Comparison of ENCODE assay signal across 8 mouse cellular contexts in the genomic region with DNA sequence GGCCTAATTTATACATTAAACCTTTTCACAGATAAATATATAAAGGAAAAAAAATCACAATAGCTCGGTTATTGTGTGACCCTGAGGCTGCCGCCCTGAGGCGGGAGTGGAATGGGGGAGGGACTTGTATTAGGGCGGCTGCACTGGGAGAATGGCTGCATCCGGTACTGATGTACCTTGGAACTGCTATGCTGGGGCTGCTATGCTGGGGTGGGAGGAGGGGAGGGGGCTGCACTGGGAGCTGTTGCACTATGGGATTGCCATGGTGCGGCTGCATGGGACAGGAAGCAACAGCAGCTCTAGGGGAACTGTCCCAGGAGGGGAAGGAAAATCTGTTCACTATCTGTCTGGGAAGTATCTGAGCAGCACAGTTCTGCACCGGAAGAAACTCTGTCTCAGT. TPM values are rescaled to one million over a fixed set of nuclear protein-coding genes. Genes with fewer than 3 reads are reported as not detected.
DNase-seq lines count a peak whose midpoint lies in the region; ATAC-seq lines count a peak whose summit lies in the region.

No protein-coding gene starts in this region.

- H3K4me1 ChIP-seq in heart, embryonic 10.5 days: peaks cover 52% of the 10 kb centered on the region
- peaks cover 44% of the 10 kb centered on the region for H3K4me1 ChIP-seq in intestine, embryonic 15.5 days (replicated peaks)
- H3K4me1 ChIP-seq in stomach, embryonic 14.5 days (ENCODE audit: control insufficient read depth, insufficient read depth, low read length): peaks cover 30% of the 10 kb centered on the region

- WGBS in heart, embryonic 10.5 days: 33% methylated on average over 7 of the region's 7 CpGs
- WGBS in intestine, embryonic 15.5 days: 22% methylated on average over 7 of the region's 7 CpGs
- WGBS in stomach, embryonic 14.5 days: 29% methylated on average over 7 of the region's 7 CpGs

- no peak for DNase-seq in heart, embryonic 10.5 days (ENCODE audit: low spot score)
- DNase-seq in heart, adult 8-10 months (ENCODE audit: low spot score): no peak
- DNase-seq in lung, postnatal 10 days: peak; percentile 52
- DNase-seq in lung, adult 18-20 months: no peak
- DNase-seq in layer of hippocampus, postnatal 14 days (ENCODE audit: low spot score in 2 of 2): no peak
- DNase-seq in urinary bladder, postnatal 14 days (ENCODE audit: low spot score): no peak

- H3K9ac ChIP-seq in intestine, embryonic 15.5 days: no peak overlapping the region
- H3K9ac ChIP-seq in stomach, embryonic 14.5 days (replicated peaks; ENCODE audit: low read depth, low read length): no peak overlapping the region; the same call in 1 of the 2 replicates

- H3K4me2 ChIP-seq in intestine, embryonic 15.5 days (replicated peaks): no peak overlapping the region; the same call in 1 of the 2 replicates
- H3K4me2 ChIP-seq in stomach, embryonic 14.5 days (replicated peaks; ENCODE audit: low read depth, low read length): 0 out of 2 replicates have a peak overlapping the region, but pooled peaks have one; percentile 1

- no peak overlapping the region for H3K4me3 ChIP-seq in heart, embryonic 10.5 days
- no peak overlapping the region for H3K4me3 ChIP-seq in intestine, embryonic 15.5 days (replicated peaks)
- no peak overlapping the region for H3K4me3 ChIP-seq in stomach, embryonic 14.5 days (ENCODE audit: low read depth, low read length)

- H3K27ac ChIP-seq in heart, embryonic 10.5 days: peak overlapping the region; percentile 95; the same call in 1 of the 2 replicates
- H3K27ac ChIP-seq in intestine, embryonic 15.5 days: peak overlapping the region; percentile 30; the same call in 1 of the 2 replicates
- peak overlapping the region; percentile 58; the same call in 1 of the 2 replicates for H3K27ac ChIP-seq in stomach, embryonic 14.5 days (ENCODE audit: low read length)

- no peak for ATAC-seq in intestine, embryonic 15.5 days
- no peak; the same call in 1 of the 2 replicates for ATAC-seq in stomach, embryonic 14.5 days (ENCODE audit: insufficient number of reproducible peaks, insufficient read depth, low FRiP score, low read depth)

- H3K9me3 ChIP-seq in heart, embryonic 10.5 days: no peaks in the 10 kb centered on the region
- no peaks in the 10 kb centered on the region for H3K9me3 ChIP-seq in intestine, embryonic 15.5 days
- no peaks in the 10 kb centered on the region for H3K9me3 ChIP-seq in stomach, embryonic 14.5 days (ENCODE audit: control insufficient read depth, low read depth, low read length)

- H3K27me3 ChIP-seq in heart, embryonic 10.5 days (ENCODE audit: insufficient read depth, poor library complexity, severe bottlenecking): no peaks in the 10 kb centered on the region
- no peaks in the 10 kb centered on the region for H3K27me3 ChIP-seq in intestine, embryonic 15.5 days (replicated peaks)
- H3K27me3 ChIP-seq in stomach, embryonic 14.5 days (ENCODE audit: control insufficient read depth, insufficient read depth, low read length): no peaks in the 10 kb centered on the region

- H3K36me3 ChIP-seq in heart, embryonic 10.5 days: no peaks in the 10 kb centered on the region
- H3K36me3 ChIP-seq in intestine, embryonic 15.5 days: no peaks in the 10 kb centered on the region
- H3K36me3 ChIP-seq in stomach, embryonic 14.5 days (ENCODE audit: control insufficient read depth, insufficient read depth, low read length): no peaks in the 10 kb centered on the region

RNA-seq across cellular contexts. Expression of a gene that starts 1.3 kb away (rescaled TPM):
- 22.7 and 25.5 TPM in 2 replicates for polyA plus RNA-seq in heart, embryonic 10.5 days (2016; fragmentation: Nextera tagmentation; extraction: Ambion mirVana)
- 100 to 1,000 TPM; 179 to 263 (median 215) TPM for total RNA-seq in heart, adult 8-10 months (2022)
- 10.3 and 11.9 TPM in 2 replicates for polyA plus RNA-seq in intestine, embryonic 15.5 days (2015; fragmentation: Nextera tagmentation; extraction: Ambion mirVana)
- 14.9 and 16.8 TPM in 2 replicates for polyA plus RNA-seq in stomach, embryonic 14.5 days (2014; fragmentation: Nextera tagmentation; extraction: Ambion mirVana)
- total RNA-seq in layer of hippocampus, postnatal 14 days (2021): 10 to 100 TPM; 41.6 TPM

RNA-seq across cellular contexts. Expression of a gene that starts 8.0 kb away (rescaled TPM):
- 523 and 570 TPM in 2 replicates for polyA plus RNA-seq in heart, embryonic 10.5 days (2016; fragmentation: Nextera tagmentation; extraction: Ambion mirVana)
- total RNA-seq in heart, adult 8-10 months (2022): 100 to 1,000 TPM; 164 to 190 (median 179) TPM
- 642 and 660 TPM in 2 replicates for polyA plus RNA-seq in intestine, embryonic 15.5 days (2015; fragmentation: Nextera tagmentation; extraction: Ambion mirVana)
- 519 and 589 TPM in 2 replicates for polyA plus RNA-seq in stomach, embryonic 14.5 days (2014; fragmentation: Nextera tagmentation; extraction: Ambion mirVana)
- total RNA-seq in layer of hippocampus, postnatal 14 days (2021): 100 to 1,000 TPM in 1 of 2 experiments, 10 to 100 TPM in 1; 98.4 to 100 TPM

RNA-seq across cellular contexts. Expression of a gene that starts 20.2 kb away (rescaled TPM):
- 11.4 and 13.0 TPM in 2 replicates for polyA plus RNA-seq in heart, embryonic 10.5 days (2016; fragmentation: Nextera tagmentation; extraction: Ambion mirVana)
- 1 to 10 TPM; 4.2 to 6.6 (median 5.5) TPM for total RNA-seq in heart, adult 8-10 months (2022)
- polyA plus RNA-seq in intestine, embryonic 15.5 days (2015; fragmentation: Nextera tagmentation; extraction: Ambion mirVana): 13.9 and 15.9 TPM in 2 replicates
- polyA plus RNA-seq in stomach, embryonic 14.5 days (2014; fragmentation: Nextera tagmentation; extraction: Ambion mirVana): 15.3 and 16.4 TPM in 2 replicates
- 10 to 100 TPM; 22.8 to 25.5 TPM for total RNA-seq in layer of hippocampus, postnatal 14 days (2021)

RNA-seq across cellular contexts. Expression of a gene that starts 46.5 kb away (rescaled TPM):
- polyA plus RNA-seq in heart, embryonic 10.5 days (2016; fragmentation: Nextera tagmentation; extraction: Ambion mirVana): 73.6 and 88.1 TPM in 2 replicates
- 10 to 100 TPM; 22.3 to 29.9 (median 28.5) TPM for total RNA-seq in heart, adult 8-10 months (2022)
- polyA plus RNA-seq in intestine, embryonic 15.5 days (2015; fragmentation: Nextera tagmentation; extraction: Ambion mirVana): 85.0 and 88.3 TPM in 2 replicates
- polyA plus RNA-seq in stomach, embryonic 14.5 days (2014; fragmentation: Nextera tagmentation; extraction: Ambion mirVana): 71.2 and 78.7 TPM in 2 replicates
- total RNA-seq in layer of hippocampus, postnatal 14 days (2021): 10 to 100 TPM; 43.0 to 43.4 TPM

RNA-seq across cellular contexts. Expression of a gene that starts 46.5 kb away (rescaled TPM):
- polyA plus RNA-seq in heart, embryonic 10.5 days (2016; fragmentation: Nextera tagmentation; extraction: Ambion mirVana): 48.7 and 69.2 TPM in 2 replicates
- 10 to 100 TPM; 17.8 to 21.5 (median 20.1) TPM for total RNA-seq in heart, adult 8-10 months (2022)
- polyA plus RNA-seq in intestine, embryonic 15.5 days (2015; fragmentation: Nextera tagmentation; extraction: Ambion mirVana): 50.6 and 57.6 TPM in 2 replicates
- polyA plus RNA-seq in stomach, embryonic 14.5 days (2014; fragmentation: Nextera tagmentation; extraction: Ambion mirVana): 72.4 and 73.6 TPM in 2 replicates
- 10 to 100 TPM; 28.5 to 33.2 TPM for total RNA-seq in layer of hippocampus, postnatal 14 days (2021)

Comparison
In these comparisons a context has a peak if more than half of its experiments do, and no peak if none do; other contexts are left out.
1. H3K27ac ChIP-seq: peak in every context shown above with its lines; median percentile 95 in heart, embryonic 10.5 days; 58 in stomach, embryonic 14.5 days; 30 in intestine, embryonic 15.5 days.